Mouse (Mus musculus): ENCODE data around the gene Agbl4. TPM values are rescaled to one million over a fixed set of nuclear protein-coding genes. Genes with fewer than 3 reads are reported as not detected.
"Not testable (repeated sequence)": the region's sequence is repeated elsewhere in the genome, so short reads cannot be mapped to it uniquely, and the experiment has no call there.

Agbl4 gene
- polyA plus RNA-seq, 1 experiment from 2014 or later, result 0.13 TPM

- Histone ChIP-seq H3K27ac (no peak overlapping the region), H3K4me2 (no peak overlapping the region), H3K27me3 (replicated peaks) (no peaks in the 10 kb centered on the region), H3K9me3 (no peaks in the 10 kb centered on the region), H3K4me3 (replicated peaks) (no peak overlapping the region), H3K9ac (no peak overlapping the region), H3K4me1 (no peaks in the 10 kb centered on the region), H3K36me3 (no peaks in the 10 kb centered on the region)
- ATAC-seq (ENCODE audit: insufficient read depth, low FRiP score, low read depth), result no peak
- WGBS, result 79% methylated on average over 2 of the region's 2 CpGs
Observed at GRCm38 (mm10) chr4:111181478-111181877, 784.0 kb downstream of the Agbl4 start.

GRCm38 (mm10) chr4:111200100-111200499, 802.6 kb downstream of the Agbl4 start:
- ATAC-seq (ENCODE audit: insufficient read depth, low FRiP score, low read depth), result peak; percentile 78
- H3K27ac ChIP-seq, result no peak overlapping the region
- H3K4me1 ChIP-seq, result no peaks in the 10 kb centered on the region
- H3K36me3 ChIP-seq, result no peaks in the 10 kb centered on the region
- WGBS, result 8% methylated on average over 2 of the region's 2 CpGs
- H3K27me3 ChIP-seq (replicated peaks), result no peaks in the 10 kb centered on the region
- no peaks in the 10 kb centered on the region for H3K9me3 ChIP-seq
- no peak overlapping the region for H3K4me2 ChIP-seq
- no peak overlapping the region for H3K4me3 ChIP-seq (replicated peaks)
- H3K9ac ChIP-seq, result no peak overlapping the region

GRCm38 (mm10) chr4:111215191-111215762, 817.8 kb downstream of the Agbl4 start:
- Histone ChIP-seq H3K9ac (no peak overlapping the region), H3K9me3 (no peaks in the 10 kb centered on the region), H3K4me3 (replicated peaks) (no peak overlapping the region), H3K27ac (no peak overlapping the region), H3K4me1 (no peaks in the 10 kb centered on the region), H3K27me3 (replicated peaks) (no peaks in the 10 kb centered on the region), H3K4me2 (no peak overlapping the region), H3K36me3 (no peaks in the 10 kb centered on the region)
- 74% methylated on average over 3 of the region's 3 CpGs for WGBS
- no peak for ATAC-seq (ENCODE audit: insufficient read depth, low FRiP score, low read depth)

- H3K9me3 ChIP-seq; H3K36me3 ChIP-seq; H3K27ac ChIP-seq; ATAC-seq (ENCODE audit: insufficient read depth, low FRiP score, low read depth); H3K9ac ChIP-seq; H3K4me3 ChIP-seq (replicated peaks); H3K4me2 ChIP-seq; H3K4me1 ChIP-seq; H3K27me3 ChIP-seq (replicated peaks): not testable (repeated sequence)
- WGBS, result 53% methylated on average over 1 of the region's 1 CpGs
Observed at GRCm38 (mm10) chr4:111219030-111219429, 821.6 kb downstream of the Agbl4 start.

- not testable (repeated sequence) for H3K36me3 ChIP-seq; H3K4me2 ChIP-seq; ATAC-seq (ENCODE audit: insufficient read depth, low FRiP score, low read depth); H3K27me3 ChIP-seq (replicated peaks); H3K9ac ChIP-seq; H3K27ac ChIP-seq; H3K4me1 ChIP-seq; H3K9me3 ChIP-seq; H3K4me3 ChIP-seq (replicated peaks)
- WGBS, result 88% methylated on average over 9 of the region's 9 CpGs
Observed at GRCm38 (mm10) chr4:111219543-111219942, 822.1 kb downstream of the Agbl4 start.

- no peak for ATAC-seq (ENCODE audit: insufficient read depth, low FRiP score, low read depth)
- WGBS, result 68% methylated on average over 1 of the region's 1 CpGs
Observed at GRCm38 (mm10) chr4:111233849-111234248, 836.4 kb downstream of the Agbl4 start.

GRCm38 (mm10) chr4:111251917-111252316, 854.5 kb downstream of the Agbl4 start:
- Histone ChIP-seq H3K4me1 (no peaks in the 10 kb centered on the region), H3K27me3 (replicated peaks) (no peaks in the 10 kb centered on the region), H3K4me3 (replicated peaks) (no peak overlapping the region), H3K9me3 (no peaks in the 10 kb centered on the region), H3K9ac (no peak overlapping the region), H3K27ac (no peak overlapping the region), H3K4me2 (no peak overlapping the region), H3K36me3 (no peaks in the 10 kb centered on the region)
- no peak for ATAC-seq (ENCODE audit: insufficient read depth, low FRiP score, low read depth)
- WGBS, result 42% methylated on average over 5 of the region's 5 CpGs

More at GRCm38 (mm10) chr4:111233849-111234248, 836.4 kb downstream of the Agbl4 start:
- no peak overlapping the region for H3K9ac ChIP-seq
- no peaks in the 10 kb centered on the region for H3K36me3 ChIP-seq
- no peak overlapping the region for H3K27ac ChIP-seq
- no peak overlapping the region for H3K4me2 ChIP-seq
- no peak overlapping the region for H3K4me3 ChIP-seq (replicated peaks)
- no peaks in the 10 kb centered on the region for H3K4me1 ChIP-seq
- H3K27me3 ChIP-seq (replicated peaks), result no peaks in the 10 kb centered on the region
- H3K9me3 ChIP-seq, result no peaks in the 10 kb centered on the region

- Histone ChIP-seq H3K4me2 (no peak overlapping the region), H3K4me1 (no peaks in the 10 kb centered on the region), H3K27ac (no peak overlapping the region), H3K27me3 (replicated peaks) (no peaks in the 10 kb centered on the region), H3K36me3 (no peaks in the 10 kb centered on the region), H3K9ac (no peak overlapping the region), H3K9me3 (no peaks in the 10 kb centered on the region), H3K4me3 (replicated peaks) (no peak overlapping the region)
- no peak for ATAC-seq (ENCODE audit: insufficient read depth, low FRiP score, low read depth)
- WGBS, result 30% methylated on average over 4 of the region's 4 CpGs
Observed at GRCm38 (mm10) chr4:111255499-111255898, 858.0 kb downstream of the Agbl4 start.

GRCm38 (mm10) chr4:111256931-111257330, 859.5 kb downstream of the Agbl4 start:
- Histone ChIP-seq H3K4me2 (no peak overlapping the region), H3K27me3 (replicated peaks) (no peaks in the 10 kb centered on the region), H3K4me3 (replicated peaks) (no peak overlapping the region), H3K27ac (no peak overlapping the region), H3K9ac (no peak overlapping the region), H3K36me3 (no peaks in the 10 kb centered on the region), H3K4me1 (no peaks in the 10 kb centered on the region), H3K9me3 (no peaks in the 10 kb centered on the region)
- ATAC-seq (ENCODE audit: insufficient read depth, low FRiP score, low read depth), result no peak

GRCm38 (mm10) chr4:111280936-111281335, 883.5 kb downstream of the Agbl4 start:
- H3K9ac ChIP-seq, result no peak overlapping the region
- no peak overlapping the region for H3K4me3 ChIP-seq (replicated peaks)
- no peak overlapping the region for H3K27ac ChIP-seq
- no peak overlapping the region for H3K4me2 ChIP-seq
- 84% methylated on average over 2 of the region's 2 CpGs for WGBS
- H3K27me3 ChIP-seq (replicated peaks), result no peaks in the 10 kb centered on the region
- no peak for ATAC-seq (ENCODE audit: insufficient read depth, low FRiP score, low read depth)
- H3K36me3 ChIP-seq, result no peaks in the 10 kb centered on the region
- no peaks in the 10 kb centered on the region for H3K4me1 ChIP-seq
- H3K9me3 ChIP-seq, result no peaks in the 10 kb centered on the region

GRCm38 (mm10) chr4:111281836-111282235, 884.4 kb downstream of the Agbl4 start:
- no peak overlapping the region for H3K9ac ChIP-seq
- no peak for ATAC-seq (ENCODE audit: insufficient read depth, low FRiP score, low read depth)
- H3K4me2 ChIP-seq, result no peak overlapping the region
- no peaks in the 10 kb centered on the region for H3K36me3 ChIP-seq
- no peaks in the 10 kb centered on the region for H3K27me3 ChIP-seq (replicated peaks)
- WGBS, result 83% methylated on average over 4 of the region's 4 CpGs
- H3K4me1 ChIP-seq, result no peaks in the 10 kb centered on the region
- no peaks in the 10 kb centered on the region for H3K9me3 ChIP-seq
- no peak overlapping the region for H3K4me3 ChIP-seq (replicated peaks)
- no peak overlapping the region for H3K27ac ChIP-seq

GRCm38 (mm10) chr4:111284625-111285024, 887.2 kb downstream of the Agbl4 start:
- no peak for ATAC-seq (ENCODE audit: insufficient read depth, low FRiP score, low read depth)
- Histone ChIP-seq H3K27ac (no peak overlapping the region), H3K4me3 (replicated peaks) (no peak overlapping the region), H3K27me3 (replicated peaks) (no peaks in the 10 kb centered on the region), H3K4me1 (no peaks in the 10 kb centered on the region), H3K4me2 (no peak overlapping the region), H3K9ac (no peak overlapping the region), H3K36me3 (no peaks in the 10 kb centered on the region), H3K9me3 (no peaks in the 10 kb centered on the region)
- 90% methylated on average over 2 of the region's 2 CpGs for WGBS
